Mouse (Mus musculus) liver, adult 2 months (tissue): ENCODE measurements around the gene Zdhhc14.
A peak's percentile ranks its signal among the peaks of the same experiment; 100 is the strongest.

Source experiments
- CTCF ChIP-seq: fragments of 200-500 bp; IDR thresholded peaks from 2 replicates; pipeline ENCODE4 v1.5.1; 2011; ENCODE audit warnings: low read depth, low read length, control low read depth
- POLR2A ChIP-seq: fragments of 200-500 bp; IDR thresholded peaks from 2 replicates; pipeline ENCODE4 v1.6.1; 2011; ENCODE audit warnings: low read length, control low read depth; ENCODE audit not compliant: insufficient read depth; ENCODE audit errors: extremely low read depth

- TF ChIP-seq CTCF (no peak), POLR2A (peak; percentile 83)
Measured at GRCm38 (mm10) chr17:5491031-5491800, 1.1 kb upstream of the Zdhhc14 start.
